Mouse (Mus musculus) forebrain, embryonic 16.5 days (tissue): Measurements from ENCODE around the gene Kcng4. TPM values are rescaled to one million over a fixed set of nuclear protein-coding genes. Genes with fewer than 3 reads are reported as not detected.

ENCODE experiments used
- ATAC-seq: fragments of 200-750 bp; cut with Nextera tagmentation; 2 replicates; pipeline ENCODE4 v1.8.0; 2017; ENCODE audit warnings: mild to moderate bottlenecking, moderate library complexity
- H3K27ac ChIP-seq: fragments of 300-500 bp; sonication (generic); 2 replicates; pipeline ENCODE4 v1.5.1; 2014; ENCODE audit warnings: low read length, control low read depth
- H3K27me3 ChIP-seq: fragments of 300-500 bp; sonication (generic); replicated peaks from 2 replicates; pipeline ENCODE4 v1.6.1; 2014; ENCODE audit warnings: low read length; ENCODE audit not compliant: control insufficient read depth, insufficient read depth
- H3K36me3 ChIP-seq: fragments of 300-500 bp; sonication (generic); 2 replicates; pipeline ENCODE4 v1.6.1; 2014; ENCODE audit not compliant: control insufficient read depth, insufficient read depth
- H3K4me1 ChIP-seq: fragments of 300-500 bp; sonication (generic); replicated peaks from 2 replicates; pipeline ENCODE4 v1.6.1; 2014; ENCODE audit warnings: low read length; ENCODE audit not compliant: control insufficient read depth, insufficient read depth
- H3K4me2 ChIP-seq: fragments of 300-500 bp; sonication (generic); 2 replicates; pipeline ENCODE4 v1.6.1; 2014; ENCODE audit warnings: mild to moderate bottlenecking, low read length, control low read depth
- H3K4me3 ChIP-seq: fragments of 300-500 bp; sonication (generic); replicated peaks from 2 replicates; pipeline ENCODE4 v1.5.1; 2014; ENCODE audit warnings: mild to moderate bottlenecking, low read length, control low read depth
- H3K9ac ChIP-seq: fragments of 300-500 bp; sonication (generic); replicated peaks from 2 replicates; pipeline ENCODE4 v1.6.1; 2014; ENCODE audit warnings: low read depth, low read length, control low read depth
- H3K9me3 ChIP-seq: fragments of 300-500 bp; sonication (generic); 2 replicates; pipeline ENCODE4 v1.6.1; 2016; ENCODE audit warnings: low read length; ENCODE audit not compliant: control insufficient read depth
- WGBS: fragments of 180-500 bp; shearing (Covaris S2); extraction: QIAGEN DNeasy Blood & Tissue Kit; methylation state at CpG from one replicate; pipeline ENCODE4 v1.1.7; 2014; 5-methylcytosine and 5-hydroxymethylcytosine counted together
- polyA plus RNA-seq: library from polyadenylated mRNA; unstranded; fragments of >200 nt; fragmentation: Nextera tagmentation; extraction: Ambion mirVana; gene quantifications from 2 replicates; pipeline ENCODE4 v1.2.1, GENCODE M21; 2015

Kcng4 gene
- polyA plus RNA-seq, 1 experiment from 2014 or later, result not detected

GRCm38 (mm10) chr8:119634616-119635336 lies 704 bp downstream of the Kcng4 start:
- no peak for ATAC-seq
- no peak overlapping the region for H3K27ac ChIP-seq
- peaks cover 2% of the 10 kb centered on the region for H3K4me1 ChIP-seq
- H3K9me3 ChIP-seq, result no peaks in the 10 kb centered on the region
- no peaks in the 10 kb centered on the region for H3K27me3 ChIP-seq
- no peak overlapping the region for H3K4me3 ChIP-seq
- 21% methylated on average over 14 of the region's 14 CpGs for WGBS
- H3K4me2 ChIP-seq, result no peak overlapping the region
- H3K9ac ChIP-seq, result no peak overlapping the region
- no peaks in the 10 kb centered on the region for H3K36me3 ChIP-seq

- Histone ChIP-seq H3K4me2 (no peak overlapping the region), H3K9me3 (no peaks in the 10 kb centered on the region), H3K4me3 (no peak overlapping the region), H3K4me1 (peaks cover 2% of the 10 kb centered on the region), H3K9ac (no peak overlapping the region), H3K27me3 (no peaks in the 10 kb centered on the region), H3K36me3 (no peaks in the 10 kb centered on the region), H3K27ac (no peak overlapping the region)
- 53% methylated on average over 29 of the region's 29 CpGs for WGBS
- ATAC-seq, result no peak
Observed at GRCm38 (mm10) chr8:119632909-119633308, 2.6 kb downstream of the Kcng4 start.

GRCm38 (mm10) chr8:119632246-119632645 lies 3.2 kb downstream of the Kcng4 start:
- Histone ChIP-seq H3K4me3 (no peak overlapping the region), H3K4me1 (peaks cover 2% of the 10 kb centered on the region; the same call in 1 of the 2 replicates), H3K36me3 (no peaks in the 10 kb centered on the region), H3K9ac (no peak overlapping the region), H3K27ac (no peak overlapping the region), H3K27me3 (no peaks in the 10 kb centered on the region), H3K9me3 (no peaks in the 10 kb centered on the region), H3K4me2 (no peak overlapping the region)
- ATAC-seq, result no peak
- 81% methylated on average over 9 of the region's 9 CpGs for WGBS

- Histone ChIP-seq H3K4me2 (no peak overlapping the region), H3K9ac (no peak overlapping the region), H3K27me3 (no peaks in the 10 kb centered on the region), H3K9me3 (no peaks in the 10 kb centered on the region), H3K4me3 (no peak overlapping the region), H3K27ac (no peak overlapping the region), H3K4me1 (peaks cover 2% of the 10 kb centered on the region; the same call in 1 of the 2 replicates), H3K36me3 (no peaks in the 10 kb centered on the region)
- WGBS, result 59% methylated on average over 3 of the region's 3 CpGs
- no peak for ATAC-seq
Observed at GRCm38 (mm10) chr8:119630841-119631240, 4.6 kb downstream of the Kcng4 start.

- Histone ChIP-seq H3K4me3 (no peak overlapping the region), H3K4me1 (no peaks in the 10 kb centered on the region), H3K27ac (no peak overlapping the region), H3K9me3 (no peaks in the 10 kb centered on the region), H3K36me3 (no peaks in the 10 kb centered on the region), H3K27me3 (no peaks in the 10 kb centered on the region), H3K4me2 (no peak overlapping the region), H3K9ac (no peak overlapping the region)
- WGBS, result 59% methylated on average over 10 of the region's 10 CpGs
- no peak for ATAC-seq
Observed at GRCm38 (mm10) chr8:119627613-119628359, 7.7 kb downstream of the Kcng4 start.

GRCm38 (mm10) chr8:119627199-119627598 lies 8.3 kb downstream of the Kcng4 start:
- Histone ChIP-seq H3K9ac (no peak overlapping the region), H3K27me3 (no peaks in the 10 kb centered on the region), H3K4me3 (no peak overlapping the region), H3K4me2 (no peak overlapping the region), H3K36me3 (no peaks in the 10 kb centered on the region), H3K27ac (no peak overlapping the region), H3K9me3 (no peaks in the 10 kb centered on the region), H3K4me1 (no peaks in the 10 kb centered on the region)
- WGBS, result 83% methylated on average over 7 of the region's 7 CpGs
- no peak for ATAC-seq

- Histone ChIP-seq H3K36me3 (no peaks in the 10 kb centered on the region), H3K27ac (no peak overlapping the region), H3K4me2 (no peak overlapping the region), H3K9ac (no peak overlapping the region), H3K4me1 (no peaks in the 10 kb centered on the region), H3K27me3 (no peaks in the 10 kb centered on the region), H3K9me3 (no peaks in the 10 kb centered on the region), H3K4me3 (no peak overlapping the region)
- 85% methylated on average over 22 of the region's 22 CpGs for WGBS
- no peak for ATAC-seq
Observed at GRCm38 (mm10) chr8:119625788-119626187, 9.7 kb downstream of the Kcng4 start.

- 93% methylated on average over 7 of the region's 7 CpGs for WGBS
- H3K27me3 ChIP-seq, result no peaks in the 10 kb centered on the region
- no peaks in the 10 kb centered on the region for H3K36me3 ChIP-seq
- no peak overlapping the region for H3K4me3 ChIP-seq
- H3K27ac ChIP-seq, result no peak overlapping the region
- no peak for ATAC-seq
- H3K4me2 ChIP-seq, result no peak overlapping the region
- H3K4me1 ChIP-seq, result no peaks in the 10 kb centered on the region
- H3K9ac ChIP-seq, result no peak overlapping the region
- H3K9me3 ChIP-seq, result no peaks in the 10 kb centered on the region
Observed at GRCm38 (mm10) chr8:119624916-119625315, 10.6 kb downstream of the Kcng4 start.

GRCm38 (mm10) chr8:119623744-119624143 lies 11.7 kb downstream of the Kcng4 start:
- 87% methylated on average over 1 of the region's 1 CpGs for WGBS

More at GRCm38 (mm10) chr8:119623744-119624143, 11.7 kb downstream of the Kcng4 start:
- Histone ChIP-seq H3K9me3 (no peaks in the 10 kb centered on the region), H3K4me1 (no peaks in the 10 kb centered on the region), H3K4me2 (no peak overlapping the region), H3K27ac (no peak overlapping the region), H3K9ac (no peak overlapping the region), H3K4me3 (no peak overlapping the region), H3K27me3 (no peaks in the 10 kb centered on the region), H3K36me3 (no peaks in the 10 kb centered on the region)
- ATAC-seq, result no peak
